Mouse (Mus musculus) stomach, postnatal 0 days (tissue): ENCODE results near the gene Car14.

Source experiments
- CTCF ChIP-seq: IDR thresholded peaks from 2 replicates; pipeline ENCODE4 v1.5.1; 2016; ENCODE audit warnings: antibody characterized with exemption, low read depth, mild to moderate bottlenecking, moderate library complexity
- EP300 ChIP-seq: optimal IDR thresholded peaks from 2 replicates; pipeline ENCODE3; 2016; ENCODE audit warnings: antibody characterized with exemption

DNA sequence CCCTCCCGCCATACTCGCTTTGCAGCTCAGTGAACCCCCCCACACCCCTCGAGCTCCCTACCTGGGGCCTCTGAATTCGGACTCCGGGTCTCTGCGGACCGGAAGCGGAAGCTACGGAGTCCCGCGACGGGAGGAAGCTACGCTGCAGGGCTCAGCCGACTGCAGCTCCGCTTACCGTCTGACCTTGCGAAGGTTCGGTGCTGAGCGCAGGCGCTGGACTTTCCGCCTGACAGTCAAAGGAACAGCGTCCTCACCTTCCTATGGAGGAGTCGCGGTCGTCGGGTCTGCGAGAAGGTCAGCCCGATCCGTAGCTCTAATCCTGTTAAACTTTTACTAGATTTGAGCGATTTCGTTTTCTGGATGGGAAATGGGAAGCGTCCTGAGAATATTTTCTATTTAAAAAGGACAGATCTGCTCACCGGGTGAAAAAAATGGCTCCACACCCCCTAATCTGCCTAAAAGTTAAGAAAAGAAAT lies 33.1 kb downstream of the Car14 start, which contains the start of gene Mrps21:
- TF ChIP-seq CTCF, result no peak; the same call in 1 of the 2 replicates
- no peak for TF ChIP-seq EP300
